Mouse (Mus musculus) bone marrow macrophage, adult 2 months (primary cell): ENCODE measurements around the gene Dqx1. TPM values are rescaled to one million over a fixed set of nuclear protein-coding genes. Genes with fewer than 3 reads are reported as not detected.

ENCODE experiments used
- H3K27ac ChIP-seq: 2 replicates; pipeline ENCODE4 v1.5.1; 2012; ENCODE audit warnings: low read depth, low read length; ENCODE audit not compliant: insufficient read depth
- H3K4me1 ChIP-seq: 2 replicates; pipeline ENCODE4 v1.6.1; 2012; ENCODE audit warnings: low read length; ENCODE audit not compliant: control insufficient read depth, insufficient read depth
- H3K4me3 ChIP-seq: 2 replicates; pipeline ENCODE4 v1.5.1; 2012; ENCODE audit warnings: mild to moderate bottlenecking, low read length, moderate library complexity; ENCODE audit not compliant: insufficient read depth
- CTCF ChIP-seq: IDR thresholded peaks from 2 replicates; pipeline ENCODE4 v1.5.1; 2012; ENCODE audit warnings: low read depth, mild to moderate bottlenecking, low read length, moderate library complexity
- POLR2A ChIP-seq: IDR thresholded peaks from 2 replicates; pipeline ENCODE4 v1.6.1; 2012; ENCODE audit warnings: mild to moderate bottlenecking, low read depth, low read length, borderline replicate concordance
- polyA plus RNA-seq: library from polyadenylated mRNA; stranded (reverse); fragments of >200 nt; gene quantifications from 2 replicates; pipeline ENCODE4 v1.2.4, GENCODE M21; 2012; ENCODE audit not compliant: missing spikeins, insufficient read depth, insufficient read length

The Dqx1 gene
- polyA plus RNA-seq, 1 experiment, result 0.83 TPM

GRCm38 (mm10) chr6:83053136-83053960, 4.3 kb upstream of the Dqx1 start:
- H3K27ac ChIP-seq, result peak overlapping the region; percentile 68
- H3K4me3 ChIP-seq, result peak overlapping the region; percentile 86
- TF ChIP-seq POLR2A (no peak), CTCF (peak; percentile 4; the same call in 1 of the 2 replicates)

GRCm38 (mm10) chr6:83054074-83054851, 3.4 kb upstream of the Dqx1 start, which contains the start of gene Aup1:
Gene Aup1 (plus strand): TSS chr6:83054521.
- peak within 1 kb of the TSS; percentile 69 for H3K27ac ChIP-seq
- H3K4me1 ChIP-seq, result 0 out of 2 replicates have a peak, but pooled peaks cover 5% of the 10 kb centered on the region
- peak within 1 kb of the TSS; percentile 86 for H3K4me3 ChIP-seq
- no peak for TF ChIP-seq CTCF

More at GRCm38 (mm10) chr6:83053136-83053960, 4.3 kb upstream of the Dqx1 start:
- 0 out of 2 replicates have a peak, but pooled peaks cover 5% of the 10 kb centered on the region for H3K4me1 ChIP-seq

- peak within 1 kb of the TSS; percentile 69 for H3K27ac ChIP-seq
- TF ChIP-seq CTCF (peak; percentile 40), POLR2A (no peak)
- H3K4me3 ChIP-seq, result peak within 1 kb of the TSS; percentile 86
- 0 out of 2 replicates have a peak, but pooled peaks cover 5% of the 10 kb centered on the region for H3K4me1 ChIP-seq
These were observed 2.7 kb upstream of the Dqx1 start, which contains the start of gene Htra2 for GRCm38 (mm10) chr6:83054871-83055431. Gene Htra2 (minus strand): TSS chr6:83055273.

- Histone ChIP-seq H3K4me1 (no peaks in the 10 kb centered on the region), H3K27ac (no peak overlapping the region), H3K4me3 (no peak overlapping the region)
- TF ChIP-seq CTCF (no peak), POLR2A (no peak)
These were observed 1.1 kb downstream of the Dqx1 start for GRCm38 (mm10) chr6:83058725-83059124.

GRCm38 (mm10) chr6:83065995-83066394, 8.4 kb downstream of the Dqx1 start:
- Histone ChIP-seq H3K27ac (no peak overlapping the region), H3K4me1 (peaks cover 3% of the 10 kb centered on the region; the same call in 1 of the 2 replicates), H3K4me3 (no peak overlapping the region)
- no peak for TF ChIP-seq CTCF
- TF ChIP-seq POLR2A, result no peak

GRCm38 (mm10) chr6:83066441-83066840, 8.8 kb downstream of the Dqx1 start:
- TF ChIP-seq POLR2A, result 0 out of 2 replicates have a peak, but pooled peaks have one; percentile 37
- TF ChIP-seq CTCF, result no peak
- H3K4me3 ChIP-seq, result no peak overlapping the region
- peaks cover 3% of the 10 kb centered on the region; the same call in 1 of the 2 replicates for H3K4me1 ChIP-seq
- no peak overlapping the region for H3K27ac ChIP-seq

GRCm38 (mm10) chr6:83068221-83068620, 10.6 kb downstream of the Dqx1 start:
- TF ChIP-seq CTCF (no peak), POLR2A (no peak)
- H3K27ac ChIP-seq, result no peak overlapping the region
- peaks cover 3% of the 10 kb centered on the region; the same call in 1 of the 2 replicates for H3K4me1 ChIP-seq
- H3K4me3 ChIP-seq, result no peak overlapping the region

GRCm38 (mm10) chr6:83068706-83069487, 11.3 kb downstream of the Dqx1 start:
- H3K4me3 ChIP-seq, result peak overlapping the region; percentile 27
- no peak for TF ChIP-seq CTCF
- peaks cover 3% of the 10 kb centered on the region; the same call in 1 of the 2 replicates for H3K4me1 ChIP-seq
- H3K27ac ChIP-seq, result no peak overlapping the region

- Histone ChIP-seq H3K27ac (no peak overlapping the region), H3K4me1 (peaks cover 3% of the 10 kb centered on the region; the same call in 1 of the 2 replicates)
- TF ChIP-seq CTCF (no peak), POLR2A (no peak)
These were observed 12.0 kb downstream of the Dqx1 start for GRCm38 (mm10) chr6:83069488-83070246.

GRCm38 (mm10) chr6:83070247-83070310, 12.4 kb downstream of the Dqx1 start, which contains the start of gene Tlx2:
Gene Tlx2 (minus strand): TSS chr6:83070293.
- no peak within 1 kb of the TSS for H3K27ac ChIP-seq
- peaks cover 3% of the 10 kb centered on the region; the same call in 1 of the 2 replicates for H3K4me1 ChIP-seq
- no peak for TF ChIP-seq POLR2A
- no peak for TF ChIP-seq CTCF
- peak within 1 kb of the TSS; percentile 27 for H3K4me3 ChIP-seq

More at GRCm38 (mm10) chr6:83069488-83070246, 12.0 kb downstream of the Dqx1 start:
- H3K4me3 ChIP-seq, result peak overlapping the region; percentile 27
